Mouse (Mus musculus): ENCODE measurements around the gene Gm17019.
"Not testable (repeated sequence)": the region's sequence is repeated elsewhere in the genome, so short reads cannot be mapped to it uniquely, and the experiment has no call there.

Gene Gm17019

DNA sequence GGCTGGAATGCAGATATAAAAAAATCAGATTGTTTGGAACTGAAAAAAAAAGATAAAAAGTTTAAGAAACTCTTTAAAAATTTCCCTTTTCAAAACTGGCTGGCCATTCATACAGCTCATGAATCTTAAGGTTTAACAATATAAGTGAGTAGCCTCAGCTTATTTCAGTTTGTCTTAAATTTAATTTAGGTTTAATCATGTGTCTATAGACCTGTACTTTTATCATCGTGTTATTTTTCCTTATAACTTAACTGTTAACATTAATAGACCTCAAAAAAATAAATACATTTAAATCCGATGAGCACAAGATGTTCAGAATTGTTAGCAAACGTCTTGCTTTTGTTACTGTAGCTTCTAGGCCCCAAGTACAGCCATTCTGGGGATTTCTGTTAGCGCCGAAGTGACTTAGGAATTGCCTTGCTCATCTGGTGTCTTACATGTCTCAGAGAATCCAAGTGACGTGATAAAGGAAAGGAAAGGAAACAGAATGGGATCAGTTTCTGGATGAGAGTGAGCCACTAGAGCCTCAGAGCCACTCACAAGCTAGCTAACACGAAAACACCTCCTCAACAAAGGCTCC lies 36.0 kb downstream of the Gm17019 start:
- DNase-seq (ENCODE audit: low read depth, low spot score) = not testable (repeated sequence)

DNA sequence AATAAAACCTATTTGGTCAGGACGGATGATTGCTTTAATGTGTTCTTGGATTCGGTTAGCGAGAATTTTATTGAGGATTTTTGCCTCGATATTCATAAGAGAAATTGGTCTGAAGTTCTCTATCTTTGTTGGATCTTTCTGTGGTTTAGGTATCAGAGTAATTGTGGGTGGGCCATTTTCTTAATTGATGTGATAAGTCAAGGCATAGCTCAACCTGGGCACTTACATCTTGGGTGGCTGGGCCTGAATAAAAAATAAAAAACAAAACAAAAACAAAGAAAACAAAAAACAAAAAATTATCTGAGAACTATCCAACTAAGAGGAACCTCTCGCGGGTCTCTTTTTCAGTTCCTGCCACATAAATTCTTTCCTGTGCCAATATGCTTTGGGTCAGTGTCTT lies 38.7 kb downstream of the Gm17019 start:
- DNase-seq (ENCODE audit: low read depth, low spot score) = not testable (repeated sequence)

DNA sequence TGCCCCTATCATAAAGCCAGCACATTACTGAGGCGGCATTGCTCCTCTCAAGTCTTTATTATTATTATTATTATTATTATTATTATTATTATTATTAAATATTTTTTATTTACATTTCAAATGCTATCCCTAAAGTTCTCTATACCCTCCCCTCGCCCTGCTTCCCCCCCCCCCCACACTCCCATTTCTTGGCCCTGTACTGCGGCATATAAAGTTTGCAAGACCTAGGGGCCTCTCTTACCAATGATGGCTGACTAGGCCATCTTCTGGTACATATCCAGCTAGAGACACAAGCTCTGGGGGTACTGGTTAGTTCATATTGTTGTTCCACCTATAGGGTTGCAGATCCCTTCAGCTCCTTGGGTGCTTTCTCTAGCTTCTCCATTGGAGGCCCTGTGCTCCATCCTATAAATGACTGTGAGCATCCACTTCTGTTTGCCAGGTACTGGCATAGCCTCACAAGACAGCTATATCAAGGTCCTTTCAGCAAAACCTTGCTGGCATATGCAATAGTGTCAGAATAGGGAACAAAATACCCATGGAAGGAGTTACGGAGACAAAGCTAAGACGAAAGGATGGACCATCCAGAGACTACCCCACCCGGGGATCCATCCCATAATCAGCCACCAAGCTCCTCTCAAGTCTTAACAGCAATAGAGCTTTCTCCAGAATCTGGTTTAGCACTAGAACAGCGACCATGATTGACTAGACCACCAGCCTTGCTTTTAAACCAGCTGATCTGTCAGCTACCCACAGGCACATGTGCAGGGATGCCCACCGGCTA lies 42.2 kb downstream of the Gm17019 start:
- not testable (repeated sequence) for DNase-seq (ENCODE audit: low read depth, low spot score)

DNA sequence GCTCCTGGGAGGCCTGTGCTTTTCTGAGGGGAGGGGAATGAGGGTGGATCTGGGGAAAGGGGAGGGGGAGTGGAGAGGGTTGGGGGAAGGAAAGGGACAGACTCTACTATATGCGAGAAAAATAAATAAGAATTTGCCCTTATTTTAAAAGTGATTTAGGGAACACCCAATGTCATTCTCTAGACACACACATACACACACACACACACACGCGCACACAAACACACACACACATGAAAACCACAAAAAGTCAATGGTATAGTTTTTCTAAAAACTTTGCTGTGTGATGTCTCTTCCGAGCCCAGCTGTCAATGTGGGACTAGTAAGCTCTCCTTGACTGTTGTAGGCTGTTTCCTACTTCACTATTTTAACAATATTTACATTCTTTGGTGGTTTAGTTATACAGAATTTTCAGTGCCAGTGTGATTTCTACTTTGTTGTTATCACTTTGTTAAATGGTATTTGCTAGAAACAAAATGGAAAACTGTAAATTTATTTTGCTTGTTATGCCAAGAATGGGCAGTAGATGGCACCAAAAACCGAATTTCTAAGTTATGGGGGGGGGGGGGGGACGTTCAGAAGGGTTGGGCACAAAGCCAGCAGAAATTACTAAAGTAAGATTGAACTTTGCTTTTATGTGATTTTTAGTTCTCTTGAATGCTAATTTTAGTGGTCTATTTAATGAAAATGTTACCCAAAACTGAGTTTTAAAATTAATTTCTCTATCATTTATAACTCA lies 46.0 kb downstream of the Gm17019 start:
- not testable (repeated sequence) for DNase-seq (ENCODE audit: low read depth, low spot score)
